Mouse (Mus musculus): Measurements from ENCODE around the gene Mtmr4.

- TF ChIP-seq CTCF (conservative IDR thresholded peaks at IDR 0.05; ENCODE audit: low read length) (no peak), POU5F1 (IDR thresholded peaks at IDR 0.05; ENCODE audit: borderline replicate concordance, low read length) (no peak)
These were observed 50.9 kb downstream of the Mtmr4 start for GRCm38 (mm10) chr11:87642865-87643264.

Measured in E14TG2a.4 (cell line).